Mouse (Mus musculus) embryo, embryonic 11 days (tissue): ENCODE data around the gene Adora2a.
A peak's percentile ranks its signal among the peaks of the same experiment; 100 is the strongest.
"Not testable (repeated sequence)": the region's sequence is repeated elsewhere in the genome, so short reads cannot be mapped to it uniquely, and the experiment has no call there.

Experiments used
- DNase-seq: peaks from one replicate; pipeline ENCODE4 v3.0.0-alpha.2; 2015

Gene Adora2a

DNA sequence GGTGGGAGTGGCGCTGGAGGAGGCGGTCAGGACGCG is at the start of gene Adora2a:
Gene Adora2a, plus strand, starts transcription at position 6 of the 36 bp plus-strand sequence.
- DNase-seq: no peak

DNA sequence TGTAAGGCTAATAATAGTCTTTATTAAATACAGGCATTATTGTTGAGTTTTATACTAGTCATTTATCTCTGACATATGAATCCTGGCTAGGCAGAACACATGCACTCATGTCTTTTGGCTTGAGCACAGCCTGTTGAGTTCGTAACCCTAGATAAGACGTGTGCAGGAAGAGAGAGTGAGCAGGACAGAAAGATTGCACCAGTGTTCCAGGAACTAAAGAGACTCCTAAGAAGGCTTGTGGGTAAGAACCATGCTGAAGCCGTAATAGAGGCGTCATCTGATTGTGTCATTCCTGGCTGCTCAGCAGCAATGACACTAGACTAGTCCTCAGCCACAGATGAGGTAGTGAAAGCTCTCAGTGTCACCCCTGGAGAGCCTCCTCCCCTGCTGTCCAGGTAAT is 43.7 kb upstream of the Adora2a start:
- no peak for DNase-seq

DNA sequence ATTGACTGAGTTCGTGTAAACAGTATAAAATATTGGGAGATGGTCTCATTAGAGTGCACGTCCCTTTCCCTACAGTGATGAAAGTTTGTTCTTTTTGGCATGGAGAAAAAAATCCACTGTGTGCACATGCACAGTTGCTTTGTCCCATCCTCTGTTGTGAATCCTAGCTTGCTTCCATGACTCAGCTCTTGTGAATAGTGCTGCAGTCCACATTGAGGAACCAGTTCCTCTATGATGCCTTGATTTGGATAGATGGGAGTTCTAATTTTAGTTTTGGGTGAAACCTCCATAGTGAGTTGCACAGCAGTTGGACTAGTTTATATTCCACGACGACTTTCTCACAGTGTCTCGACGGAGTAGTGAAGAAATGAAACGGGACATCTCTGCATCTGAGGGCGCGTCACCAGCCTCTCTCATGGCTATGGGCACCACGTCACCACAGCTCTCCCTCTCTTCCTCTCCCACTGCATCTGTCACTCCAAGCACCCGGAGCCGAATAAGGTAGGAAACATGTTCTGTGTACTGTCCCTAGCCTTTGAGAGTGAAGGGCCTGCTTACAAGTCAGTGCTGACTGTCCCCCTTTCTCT is 40.2 kb upstream of the Adora2a start:
- no peak for DNase-seq

DNA sequence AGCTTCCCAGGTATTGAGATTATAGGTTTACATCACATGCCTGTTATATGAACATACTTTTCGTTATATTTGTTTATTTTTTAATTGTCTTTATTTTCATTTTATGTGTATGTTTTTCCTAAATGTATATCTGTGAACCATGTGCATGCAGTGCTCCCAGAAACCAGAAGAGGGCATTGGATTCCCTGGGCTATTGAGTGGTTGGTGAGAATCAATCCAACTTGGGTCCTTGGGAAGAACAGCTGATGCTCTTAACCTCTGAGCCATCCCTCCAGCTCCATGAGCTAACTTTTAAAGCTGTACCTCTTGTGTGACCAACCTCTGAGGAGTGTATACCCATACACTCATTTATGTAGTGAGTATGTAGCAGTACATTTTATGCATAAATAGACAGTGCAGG is 39.2 kb upstream of the Adora2a start:
- peak; percentile 20 for DNase-seq

DNA sequence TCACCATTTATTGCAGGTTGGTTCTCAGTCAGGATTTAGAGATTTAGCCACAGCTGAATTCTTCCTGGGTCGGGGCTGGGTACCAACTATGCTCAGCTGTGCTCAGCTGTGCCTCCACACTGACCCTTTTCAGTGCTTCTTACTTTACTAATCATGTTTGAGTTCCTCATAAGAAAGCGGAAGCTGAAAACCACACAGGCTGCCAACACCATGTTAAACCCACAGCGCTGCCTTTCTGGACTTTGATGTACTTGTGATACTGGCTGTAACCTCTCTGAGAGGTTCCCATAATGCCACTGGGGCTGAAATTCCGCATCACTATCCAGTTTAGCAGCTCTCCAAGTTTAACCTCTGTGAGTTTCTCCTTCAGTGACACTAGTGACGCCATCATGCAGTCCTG is 34.0 kb upstream of the Adora2a start:
- no peak for DNase-seq

DNA sequence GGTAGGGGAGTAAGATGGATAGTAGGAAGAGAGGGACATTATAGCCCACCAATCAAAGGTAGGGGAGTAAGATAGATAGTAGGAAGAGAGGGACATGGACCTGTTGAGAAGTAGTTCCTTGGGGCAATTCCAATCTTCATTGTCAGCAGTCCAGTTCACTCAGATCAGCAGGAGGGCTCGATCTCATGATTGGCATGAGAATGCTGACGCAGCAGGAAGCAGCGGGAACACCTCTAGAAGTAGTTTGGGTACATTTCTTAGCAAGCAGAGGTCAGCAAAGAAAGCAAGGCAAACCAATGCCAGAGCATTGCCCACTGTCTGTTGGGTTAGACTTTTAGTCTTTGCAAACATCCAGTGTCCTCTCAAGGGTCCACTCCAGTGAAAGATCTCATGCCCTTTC is 32.9 kb upstream of the Adora2a start:
- no peak for DNase-seq

DNA sequence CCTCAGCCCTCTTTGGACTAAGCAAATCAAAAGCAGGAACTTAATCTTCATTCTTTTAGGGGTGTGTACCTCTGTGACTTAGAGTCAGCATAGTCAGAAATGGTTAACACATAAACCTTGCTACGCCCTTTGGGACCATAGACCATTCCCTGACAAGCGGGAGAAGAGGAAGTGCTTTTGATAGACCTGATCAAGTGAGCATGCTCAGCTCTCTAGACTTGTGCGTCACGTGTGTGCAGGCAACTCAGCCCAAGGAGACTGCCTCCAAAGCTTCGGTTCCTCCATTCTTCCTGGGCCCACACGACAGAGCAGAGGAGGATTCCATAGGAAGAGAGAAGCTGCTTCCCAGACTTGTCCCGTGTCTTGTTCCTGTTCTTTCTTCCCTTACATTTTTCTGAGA is 28.1 kb upstream of the Adora2a start:
- DNase-seq: no peak

DNA sequence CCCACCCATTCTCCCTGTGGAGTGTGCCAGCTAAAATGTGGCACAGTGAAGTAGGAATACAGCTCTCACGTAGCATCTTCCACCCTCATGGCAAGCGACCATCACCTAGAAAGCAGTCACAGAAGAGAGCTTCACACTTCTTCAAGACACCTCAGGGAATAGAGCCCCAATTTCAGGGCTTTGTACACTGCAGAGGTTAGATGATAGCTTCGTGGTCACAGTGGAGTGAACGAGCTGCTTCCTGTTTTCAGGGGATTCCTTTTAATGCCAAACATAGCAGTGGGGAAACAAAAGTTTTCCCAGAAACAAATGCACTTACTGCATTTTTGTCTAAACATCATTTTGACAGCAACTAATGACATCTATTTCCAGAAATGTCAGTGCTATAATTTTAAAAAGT is 27.3 kb upstream of the Adora2a start:
- DNase-seq: no peak

DNA sequence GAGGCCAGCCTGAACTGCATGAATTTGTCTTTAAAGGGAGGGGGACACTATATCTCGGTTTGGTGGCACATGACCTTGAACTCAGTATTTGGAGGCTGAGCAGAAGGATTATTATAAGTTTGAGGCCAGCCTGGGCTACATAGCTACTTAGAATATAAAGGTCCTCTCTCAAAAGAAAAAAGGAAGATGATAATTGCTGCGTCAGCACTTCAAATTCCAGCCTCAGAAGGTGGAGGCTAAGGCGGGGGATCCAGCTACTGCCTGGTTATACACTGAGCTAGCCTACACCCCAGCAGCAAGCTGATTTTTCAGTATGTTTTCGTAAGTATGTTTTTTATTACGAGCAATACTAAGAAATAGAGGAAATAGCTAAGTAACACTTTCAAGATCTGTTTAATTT is 26.0 kb upstream of the Adora2a start:
- DNase-seq: no peak

DNA sequence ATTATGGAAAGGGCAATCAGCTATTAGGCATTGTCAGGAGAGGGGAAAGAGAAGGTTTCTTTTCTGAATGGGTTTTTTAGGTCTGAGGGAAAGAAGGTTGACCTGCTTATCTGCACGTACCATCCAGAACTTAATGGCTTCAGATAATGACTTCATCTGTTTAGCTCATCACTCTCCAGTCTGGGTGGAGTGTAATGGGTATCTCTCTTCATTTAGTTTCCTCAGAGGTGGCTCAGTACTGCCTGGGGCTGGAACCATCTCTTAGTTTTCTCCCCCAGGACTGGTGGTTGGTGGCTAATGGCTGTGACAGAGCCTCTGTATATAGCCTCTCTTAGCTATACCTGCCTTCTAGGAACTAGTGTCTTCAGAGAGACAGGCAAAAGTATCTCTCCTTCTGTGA is 25.3 kb upstream of the Adora2a start:
- DNase-seq: no peak

DNA sequence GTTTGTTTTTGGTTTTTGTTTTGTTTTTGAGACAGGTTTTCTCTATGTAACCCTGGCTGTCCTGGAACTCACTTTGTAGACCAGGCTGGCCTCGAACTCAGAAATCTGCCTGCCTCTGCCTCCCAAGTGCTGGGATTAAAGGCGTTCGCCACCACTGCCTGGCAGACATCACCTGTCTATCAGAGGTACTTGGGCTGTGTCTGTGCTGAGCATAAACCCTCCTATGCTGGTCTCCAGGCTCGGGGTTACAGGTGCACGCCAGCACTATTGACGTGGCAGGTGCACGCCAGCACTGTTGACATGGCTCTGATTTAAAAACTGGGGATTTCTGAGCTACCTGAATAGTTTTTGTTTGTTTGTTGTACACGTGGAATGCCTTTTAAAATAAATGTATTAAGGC is 24.5 kb upstream of the Adora2a start:
- DNase-seq: not testable (repeated sequence)

DNA sequence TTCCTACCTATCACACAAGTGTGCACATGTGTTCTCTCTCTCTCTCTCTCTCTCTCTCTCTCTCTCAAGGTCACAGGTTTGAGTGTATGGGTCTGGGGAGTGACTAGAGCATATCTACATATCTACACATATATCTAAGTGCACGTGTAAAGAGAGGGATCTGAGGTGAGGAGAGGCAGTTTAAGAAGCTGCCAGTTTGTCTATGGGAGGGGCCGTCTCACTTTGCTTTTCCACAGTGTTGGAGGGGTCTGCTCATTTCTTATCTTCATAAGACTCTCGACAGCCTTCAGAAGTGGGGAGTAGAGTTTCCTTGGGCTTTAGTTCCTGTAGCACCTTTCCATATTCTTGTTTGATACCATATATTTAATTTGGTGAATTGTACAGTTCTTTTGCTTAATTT is 23.4 kb upstream of the Adora2a start:
- no peak for DNase-seq

DNA sequence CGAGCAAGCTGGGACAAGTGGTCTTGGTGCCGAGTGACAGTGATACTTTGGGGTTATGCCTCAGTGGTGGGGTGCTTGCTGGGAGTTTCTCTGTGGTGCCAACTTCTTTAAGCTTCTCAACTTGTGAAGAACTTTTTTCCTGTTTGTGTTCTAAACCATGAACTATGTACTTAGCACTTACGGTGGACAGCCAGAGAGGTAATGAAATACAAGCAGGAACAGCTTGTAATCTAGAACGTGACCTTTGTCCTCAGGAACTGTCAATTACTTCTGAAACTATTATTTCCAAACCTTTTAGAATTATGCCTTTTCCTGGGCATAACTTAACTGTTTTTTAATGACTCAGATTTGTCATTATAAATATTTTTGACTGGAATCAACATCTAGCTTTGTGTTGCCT is 22.3 kb upstream of the Adora2a start:
- DNase-seq: no peak

DNA sequence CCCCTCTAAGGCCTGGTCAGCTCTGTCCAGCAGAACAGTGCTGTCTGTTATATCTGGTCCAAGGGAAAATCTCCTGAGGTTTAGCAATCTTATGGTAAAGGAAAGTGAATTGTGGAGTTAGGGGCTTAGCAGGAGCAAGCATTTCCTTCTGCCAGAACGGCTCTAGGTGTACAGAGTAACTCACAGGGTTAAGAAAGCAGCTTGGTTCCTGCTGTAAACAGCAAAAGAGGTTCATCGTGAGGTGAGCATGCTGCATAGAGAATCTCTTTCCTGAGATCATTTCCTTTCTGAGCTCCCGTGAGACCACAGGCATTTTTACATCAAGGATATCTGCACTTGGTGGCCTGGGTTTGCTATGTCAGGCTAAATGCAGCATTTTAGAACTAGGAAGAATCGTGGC is 21.8 kb upstream of the Adora2a start:
- DNase-seq: no peak

DNA sequence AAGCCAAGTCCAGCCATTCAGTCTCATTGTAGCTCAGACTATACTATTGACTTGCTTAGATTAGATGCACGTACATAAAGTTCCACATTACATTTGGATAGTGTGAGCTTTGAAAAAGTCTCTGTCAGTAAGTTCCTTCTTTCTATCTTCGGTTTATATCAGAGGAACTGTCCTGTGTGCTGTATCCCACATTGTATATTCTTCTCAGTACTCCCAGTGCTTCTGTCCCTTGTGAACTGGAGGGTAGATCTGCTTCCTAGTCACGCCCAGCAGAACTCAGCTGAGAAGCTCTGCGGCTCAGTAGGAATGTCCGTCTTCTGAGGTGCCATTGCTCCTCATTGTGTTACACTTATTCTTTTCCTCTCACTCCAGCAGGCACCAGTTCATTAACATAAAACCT is 18.1 kb upstream of the Adora2a start:
- DNase-seq: no peak

DNA sequence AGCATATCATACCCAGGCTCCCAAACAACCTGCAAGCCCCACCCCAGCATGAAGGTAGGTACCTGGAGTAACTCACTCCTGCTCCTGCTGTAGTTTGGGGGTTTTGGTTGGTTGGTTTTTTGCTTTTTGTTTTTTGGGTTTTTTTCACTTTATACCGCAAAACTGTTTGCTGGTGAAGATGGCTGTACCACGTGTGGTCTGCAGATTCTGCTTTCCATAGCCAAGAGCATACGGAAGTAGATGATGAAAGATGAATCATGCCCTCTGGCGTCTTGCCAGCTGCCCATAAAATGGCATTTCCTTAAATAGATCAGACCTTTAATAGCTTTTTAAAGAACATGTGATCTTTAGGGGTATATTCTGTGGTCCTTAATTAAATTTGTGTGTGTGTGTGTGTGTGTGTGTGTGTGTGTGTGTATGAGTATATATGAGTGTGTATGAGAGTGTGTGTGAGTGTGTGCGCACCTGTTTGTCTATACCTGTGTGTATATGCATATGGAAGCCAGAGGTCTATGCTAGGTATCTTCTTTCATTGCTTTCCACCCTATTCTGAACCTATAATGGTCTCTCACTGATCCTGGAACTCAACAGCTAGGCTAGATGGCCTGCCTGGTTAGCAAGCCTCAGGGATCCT is 16.8 kb upstream of the Adora2a start:
- no peak for DNase-seq

DNA sequence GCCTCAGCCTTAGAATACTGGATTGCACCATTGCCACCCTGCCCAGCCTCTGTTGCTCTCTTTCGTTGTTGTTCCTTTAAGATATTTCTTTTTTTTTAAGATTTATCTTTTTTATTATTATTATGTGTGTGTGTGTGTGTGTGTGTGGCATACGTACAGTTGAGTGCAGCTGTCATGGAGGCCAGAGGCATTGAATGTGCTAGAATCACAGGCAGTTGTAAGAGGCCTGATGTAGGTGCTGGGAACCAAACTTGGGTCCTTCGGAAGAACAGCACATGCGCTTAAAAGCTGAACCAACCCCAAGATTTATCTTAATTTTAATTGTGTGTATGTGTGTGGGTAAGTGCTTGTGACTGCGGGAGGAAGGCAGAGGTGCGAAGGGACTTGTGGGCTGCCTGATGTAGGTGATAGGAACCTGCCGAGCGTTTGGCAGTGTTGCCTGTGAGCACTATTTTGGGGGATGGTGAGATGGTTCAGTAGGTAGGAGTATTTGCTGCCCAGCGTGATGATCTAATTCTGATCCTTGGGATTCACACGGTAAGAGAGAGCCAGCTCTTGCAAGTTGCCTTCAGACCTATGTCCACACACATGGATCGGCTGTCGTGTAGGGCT is 15.4 kb upstream of the Adora2a start:
- no peak for DNase-seq

DNA sequence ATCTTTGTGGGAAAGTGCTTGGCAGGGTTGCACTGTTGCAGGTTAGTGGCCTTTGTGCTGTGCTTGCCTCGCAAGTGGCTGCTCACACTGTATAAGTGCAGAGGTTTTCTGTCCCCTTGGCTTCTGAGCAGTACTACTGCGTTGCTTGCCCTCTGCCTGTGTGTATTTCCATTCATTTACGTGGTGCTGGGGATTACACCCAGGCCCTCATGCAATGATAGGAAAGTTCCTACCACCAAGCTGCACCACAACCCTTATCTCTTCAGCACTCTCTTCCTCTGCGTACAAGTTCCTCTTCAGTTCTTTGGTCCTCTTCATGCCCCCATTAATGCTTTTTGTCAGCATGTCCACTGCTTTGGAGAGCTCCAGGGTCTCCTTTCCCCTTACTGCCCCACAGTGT is 14.7 kb upstream of the Adora2a start:
- no peak for DNase-seq

DNA sequence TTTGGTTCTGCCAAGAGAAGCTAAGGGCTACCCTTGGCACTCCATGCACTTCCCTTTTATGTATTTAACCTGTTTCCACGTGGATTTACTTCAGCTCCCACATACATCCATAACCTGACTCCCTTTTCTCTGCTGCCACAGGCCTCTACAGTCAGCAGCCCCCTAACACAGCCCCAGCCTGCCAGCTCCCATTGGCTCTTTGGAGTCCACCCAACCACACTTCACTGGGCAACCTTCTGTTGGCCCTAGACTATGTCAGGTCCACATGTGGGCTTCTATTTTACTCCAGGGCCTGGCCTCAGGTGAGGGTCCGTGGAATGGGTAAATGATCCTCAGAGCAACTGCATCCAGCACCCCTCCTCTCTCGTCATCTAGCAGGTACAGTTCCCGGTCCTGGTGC is 14.1 kb upstream of the Adora2a start:
- no peak for DNase-seq

DNA sequence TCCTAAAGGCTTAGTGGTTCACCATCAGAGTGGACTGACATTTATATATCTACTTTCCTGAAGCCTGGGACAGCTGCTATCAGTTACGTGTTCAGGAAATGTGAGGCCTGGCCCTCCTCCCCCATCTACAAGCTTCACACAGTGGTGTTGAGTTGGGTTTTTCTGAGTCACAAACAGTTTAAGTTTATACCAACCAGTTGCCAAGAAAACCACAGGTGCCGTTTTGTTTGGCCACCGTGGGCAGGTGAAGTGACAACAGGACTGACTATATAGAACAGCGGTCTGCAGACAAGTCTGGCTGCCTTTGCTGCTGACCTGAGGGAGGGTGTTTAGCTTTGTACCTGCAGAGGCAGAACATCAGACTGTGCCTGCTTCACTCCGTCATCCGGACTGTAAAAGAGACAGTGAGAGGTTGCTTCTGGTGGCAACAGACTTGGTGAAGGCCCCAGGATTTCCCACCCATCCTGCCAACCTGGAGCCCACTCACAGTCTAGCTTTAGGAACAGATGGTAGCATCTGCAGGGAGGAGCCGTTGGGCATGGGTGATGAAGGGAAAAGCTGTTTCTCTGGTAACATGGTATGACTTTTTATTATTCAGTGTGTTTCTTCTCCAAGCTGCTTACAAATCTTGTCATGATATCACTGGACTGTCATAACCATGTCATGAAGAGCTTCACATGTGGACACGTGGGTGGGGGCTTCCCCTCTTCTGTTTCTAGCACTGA is 13.2 kb upstream of the Adora2a start:
- no peak for DNase-seq

DNA sequence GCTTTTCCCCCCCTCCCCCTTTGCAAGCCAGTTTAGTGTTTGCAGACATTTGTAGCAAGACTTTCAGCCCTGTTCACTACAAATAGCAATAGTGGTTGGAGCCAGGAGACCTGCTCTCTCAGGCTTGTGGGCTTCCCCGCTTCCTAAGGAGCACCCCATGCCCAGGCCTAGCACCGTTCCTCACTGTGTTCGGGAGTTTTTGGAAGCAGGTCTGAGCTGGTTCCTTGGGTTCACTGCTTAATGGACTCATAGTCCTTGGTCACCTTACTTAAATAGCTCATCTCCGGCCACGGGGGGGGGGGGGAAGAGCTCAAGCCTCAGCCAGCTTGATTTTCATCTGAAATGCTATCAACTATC is 12.7 kb upstream of the Adora2a start:
- no peak for DNase-seq

DNA sequence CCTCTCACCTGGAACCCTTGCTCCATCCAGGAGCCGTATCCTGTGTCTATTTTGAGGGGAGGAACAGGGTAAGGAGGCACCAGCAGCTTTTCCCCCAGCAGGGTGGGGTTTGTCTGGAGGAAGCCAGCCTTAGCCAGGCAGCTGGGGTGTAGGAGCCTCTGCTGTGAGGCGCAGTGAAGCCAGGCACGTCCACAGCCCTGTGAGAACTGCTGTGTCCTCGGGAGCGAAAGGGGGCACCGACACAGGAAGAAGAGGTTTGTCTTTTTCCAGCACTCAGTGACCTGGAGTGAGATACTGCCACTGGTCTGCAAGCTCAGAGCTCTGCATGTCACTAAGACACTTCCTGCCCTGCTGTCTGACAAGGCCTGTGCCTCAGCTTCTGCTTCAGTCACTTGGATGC is 12.3 kb upstream of the Adora2a start:
- no peak for DNase-seq

DNA sequence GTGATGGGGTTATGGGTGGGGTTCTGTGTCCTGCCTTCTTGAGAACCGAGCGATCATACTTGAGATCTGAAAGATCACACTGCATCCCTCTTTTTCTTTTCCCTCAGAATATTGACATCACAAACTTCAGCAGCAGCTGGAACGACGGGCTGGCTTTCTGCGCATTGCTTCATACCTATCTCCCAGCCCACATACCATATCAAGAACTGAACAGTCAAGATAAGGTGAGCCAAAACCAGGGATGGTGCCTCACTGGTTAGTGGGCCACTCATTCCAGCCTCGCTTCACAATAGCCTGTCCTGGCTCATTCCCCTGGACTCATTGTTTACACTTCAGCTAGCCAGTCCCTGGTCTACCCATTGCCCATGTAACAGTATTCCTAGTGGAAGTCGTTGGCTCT is 9.5 kb upstream of the Adora2a start:
- no peak for DNase-seq

DNA sequence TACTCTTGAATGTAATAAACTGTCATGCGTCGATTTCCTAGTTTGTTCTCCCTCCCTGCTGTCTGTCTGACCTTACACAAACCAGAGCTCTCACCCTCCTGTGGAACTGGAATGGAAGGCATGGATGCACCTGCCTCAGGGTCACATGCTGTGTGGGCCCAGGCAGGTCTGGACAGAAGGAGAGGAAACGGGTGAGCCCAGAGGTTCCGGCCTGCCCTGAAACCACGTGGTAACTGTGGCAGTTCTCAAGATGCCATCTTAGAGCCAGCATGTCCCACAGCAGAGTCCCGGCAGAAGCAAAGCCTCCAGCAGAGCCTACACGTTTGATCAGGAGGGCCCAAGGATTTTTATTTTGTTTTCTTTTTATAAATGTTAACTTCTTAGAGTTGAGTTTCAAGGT is 4.3 kb upstream of the Adora2a start:
- no peak for DNase-seq
